Comparison of ENCODE assay signal across 9 mouse cellular contexts in the genomic region with DNA sequence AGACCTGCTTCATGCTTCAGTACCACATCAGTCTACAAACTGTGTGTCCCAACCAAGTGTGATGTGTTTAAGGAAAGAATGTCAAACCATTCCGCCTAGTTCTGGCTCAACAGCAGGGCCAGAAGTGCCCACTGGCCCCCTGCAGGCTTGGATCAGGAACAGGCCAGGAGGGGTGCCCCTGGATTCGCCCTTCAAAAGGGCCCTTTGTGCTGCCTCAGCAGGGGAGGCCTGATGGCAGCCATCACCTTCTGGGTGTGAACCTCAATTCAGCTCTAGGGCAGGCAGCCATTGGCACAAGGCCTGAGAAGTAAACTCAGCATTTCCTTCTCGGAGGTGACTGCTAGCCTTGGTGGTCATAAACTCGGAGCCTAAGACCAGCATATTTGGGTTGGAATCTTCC. TPM values are rescaled to one million over a fixed set of nuclear protein-coding genes. Genes with fewer than 3 reads are reported as not detected.
DNase-seq lines count a peak whose midpoint lies in the region; ATAC-seq lines count a peak whose summit lies in the region.
"Had no signal": no experiment of that assay in that cellular context is flagged by ENCODE, and none has a peak within 500 bp of the region (broad histone marks: within the 10 kb centered on the region; RNA-seq: fewer than 3 reads in every experiment).

No protein-coding gene starts in this region.

- H3K27ac ChIP-seq in heart, embryonic 11.5 days (ENCODE audit: low read depth, low read length) = peak overlapping the region; percentile 36; the same call in 1 of the 2 replicates
- peak overlapping the region; percentile 59 for H3K27ac ChIP-seq in hindbrain, embryonic 14.5 days
- peak overlapping the region; percentile 56; the same call in 1 of the 2 replicates for H3K27ac ChIP-seq in liver, embryonic 11.5 days (ENCODE audit: low read depth, low read length)
- H3K27ac ChIP-seq in neural tube, embryonic 15.5 days (replicated peaks) = peak overlapping the region; percentile 76

- peaks cover 38% of the 10 kb centered on the region for H3K4me1 ChIP-seq in heart, embryonic 11.5 days (ENCODE audit: control insufficient read depth, insufficient read depth, low read length)
- H3K4me1 ChIP-seq in hindbrain, embryonic 14.5 days (replicated peaks; ENCODE audit: control insufficient read depth, insufficient read depth, low read length) = peaks cover 28% of the 10 kb centered on the region
- H3K4me1 ChIP-seq in liver, embryonic 11.5 days (replicated peaks; ENCODE audit: control insufficient read depth, insufficient read depth, low read length) = peaks cover 48% of the 10 kb centered on the region
- peaks cover 29% of the 10 kb centered on the region for H3K4me1 ChIP-seq in neural tube, embryonic 15.5 days

- no peak for DNase-seq in heart, postnatal 25 days (ENCODE audit: low spot score)
- peak; percentile 22 for DNase-seq in embryo, embryonic 10.5 days (ENCODE audit: low spot score)
- no peak for DNase-seq in hindbrain, embryonic 14.5 days (ENCODE audit: low spot score)
- no peak for DNase-seq in liver, embryonic 11.5 days (ENCODE audit: low spot score)
- DNase-seq in B cell, adult 2 months = no peak

- no peak overlapping the region for H3K4me2 ChIP-seq in heart, embryonic 11.5 days
- H3K4me2 ChIP-seq in hindbrain, embryonic 14.5 days (replicated peaks) = no peak overlapping the region
- no peak overlapping the region for H3K4me2 ChIP-seq in liver, embryonic 11.5 days
- no peak overlapping the region for H3K4me2 ChIP-seq in neural tube, embryonic 15.5 days
- H3K4me2 ChIP-seq: embryonic facial prominence, embryonic 15.5 days had no signal

- whole genome bisulfite sequencing in heart, embryonic 11.5 days (ENCODE audit: insufficient replicate concordance) = 55% methylated on average over 4 of the region's 4 CpGs
- WGBS in hindbrain, embryonic 14.5 days = 35% methylated on average over 4 of the region's 4 CpGs
- WGBS in liver, embryonic 11.5 days = 69% methylated on average over 4 of the region's 4 CpGs
- 21% methylated on average over 4 of the region's 4 CpGs for WGBS in neural tube, embryonic 15.5 days

- H3K27me3 ChIP-seq in heart, embryonic 11.5 days (ENCODE audit: control insufficient read depth, insufficient read depth, low read length) = no peaks in the 10 kb centered on the region
- no peaks in the 10 kb centered on the region for H3K27me3 ChIP-seq in hindbrain, embryonic 14.5 days (ENCODE audit: control insufficient read depth, insufficient read depth, low read length)
- no peaks in the 10 kb centered on the region for H3K27me3 ChIP-seq in liver, embryonic 11.5 days (replicated peaks; ENCODE audit: control insufficient read depth, insufficient read depth, low read length)
- H3K27me3 ChIP-seq in neural tube, embryonic 15.5 days (replicated peaks) = no peaks in the 10 kb centered on the region
- H3K27me3 ChIP-seq: embryonic facial prominence, embryonic 15.5 days had no signal

- 0 out of 2 replicates have a peak, but pooled peaks cover 3% of the 10 kb centered on the region for H3K36me3 ChIP-seq in heart, embryonic 11.5 days (ENCODE audit: control insufficient read depth, insufficient read depth, low read length)
- peaks cover 21% of the 10 kb centered on the region; the same call in 1 of the 2 replicates for H3K36me3 ChIP-seq in hindbrain, embryonic 14.5 days (replicated peaks; ENCODE audit: control insufficient read depth, insufficient read depth)
- H3K36me3 ChIP-seq in liver, embryonic 11.5 days (ENCODE audit: control insufficient read depth, insufficient read depth, low read length) = 0 out of 2 replicates have a peak, but pooled peaks cover 2% of the 10 kb centered on the region
- peaks cover 9% of the 10 kb centered on the region; the same call in 1 of the 2 replicates for H3K36me3 ChIP-seq in neural tube, embryonic 15.5 days

- ATAC-seq in heart, embryonic 11.5 days (replicated peaks; ENCODE audit: insufficient number of reproducible peaks, low FRiP score, low TSS enrichment) = no peak
- peak; percentile 44; the same call in 1 of the 2 replicates for ATAC-seq in hindbrain, embryonic 14.5 days (ENCODE audit: low FRiP score)
- no peak for ATAC-seq in liver, embryonic 11.5 days (replicated peaks; ENCODE audit: low FRiP score)
- peak; percentile 33; the same call in 1 of the 2 replicates for ATAC-seq in neural tube, embryonic 15.5 days (ENCODE audit: low FRiP score)
- no peak for ATAC-seq in megakaryocyte-erythroid progenitor cell, adult 5-6 weeks (replicated peaks; ENCODE audit: low FRiP score, low TSS enrichment, poor library complexity, severe bottlenecking)

- H3K9me3 ChIP-seq in heart, embryonic 11.5 days (replicated peaks; ENCODE audit: control insufficient read depth, low read length) = no peaks in the 10 kb centered on the region
- no peaks in the 10 kb centered on the region for H3K9me3 ChIP-seq in hindbrain, embryonic 14.5 days (ENCODE audit: control insufficient read depth, low read length)
- no peaks in the 10 kb centered on the region for H3K9me3 ChIP-seq in liver, embryonic 11.5 days (ENCODE audit: control insufficient read depth, low read length)
- no peaks in the 10 kb centered on the region for H3K9me3 ChIP-seq in neural tube, embryonic 15.5 days (replicated peaks)
- H3K9me3 ChIP-seq: embryonic facial prominence, embryonic 15.5 days had no signal

- intact Hi-C loops in heart, postnatal 25 days (cut with DNase I) = no loop called here

- no peak overlapping the region for H3K9ac ChIP-seq in heart, embryonic 11.5 days (ENCODE audit: low read depth, low read length)
- H3K9ac ChIP-seq in hindbrain, embryonic 14.5 days = no peak overlapping the region
- no peak overlapping the region for H3K9ac ChIP-seq in liver, embryonic 11.5 days (ENCODE audit: low read depth, low read length)
- H3K9ac ChIP-seq in neural tube, embryonic 15.5 days (replicated peaks) = no peak overlapping the region
- H3K9ac ChIP-seq: embryonic facial prominence, embryonic 15.5 days had no signal

- H3K4me3 ChIP-seq in heart, embryonic 11.5 days (ENCODE audit: low read depth, low read length) = no peak overlapping the region
- no peak overlapping the region for H3K4me3 ChIP-seq in hindbrain, embryonic 14.5 days (replicated peaks; ENCODE audit: low read length)
- no peak overlapping the region for H3K4me3 ChIP-seq in liver, embryonic 11.5 days (ENCODE audit: low read depth, low read length)
- H3K4me3 ChIP-seq in neural tube, embryonic 15.5 days (replicated peaks) = no peak overlapping the region
- H3K4me3 ChIP-seq: embryonic facial prominence, embryonic 15.5 days had no signal

RNA-seq across cellular contexts. Expression of a gene that starts 33.1 kb away (rescaled TPM):
- polyA plus RNA-seq in heart, embryonic 11.5 days (2014; fragmentation: Nextera tagmentation; extraction: Ambion mirVana) = 11.9 and 14.5 TPM in 2 replicates
- 10 to 100 TPM; 25.8 to 26.8 TPM for total RNA-seq in heart, postnatal 25 days (2021)
- 13.3 and 16.6 TPM in 2 replicates for polyA plus RNA-seq in hindbrain, embryonic 14.5 days (2014; fragmentation: Nextera tagmentation; extraction: Ambion mirVana)
- 20.1 and 20.4 TPM in 2 replicates for polyA plus RNA-seq in liver, embryonic 11.5 days (2014; fragmentation: Nextera tagmentation; extraction: Ambion mirVana)
- 12.4 and 14.2 TPM in 2 replicates for polyA plus RNA-seq in neural tube, embryonic 15.5 days (2015; fragmentation: Nextera tagmentation; extraction: Ambion mirVana)
- total RNA-seq in megakaryocyte-erythroid progenitor cell, adult 5-6 weeks (2014; fragmentation: Nextera tagmentation) = 47.0 and 61.6 TPM in 2 replicates
- total RNA-seq in megakaryocyte-erythroid progenitor cell, adult 5-6 weeks (2017) = 11.5 and 21.2 TPM in 2 replicates

Comparison
In these comparisons a context has a peak if more than half of its experiments do, and no peak if none do; other contexts are left out.
1. ATAC-seq: peak in hindbrain, embryonic 14.5 days (single experiment) and neural tube, embryonic 15.5 days (single experiment); none in heart, embryonic 11.5 days (single experiment), liver, embryonic 11.5 days (single experiment) and megakaryocyte-erythroid progenitor cell, adult 5-6 weeks (single experiment).
2. Peak in every context shown above with its lines, with median percentiles within 50 percentile points of each other: H3K27ac ChIP-seq.